Mouse (Mus musculus) G1E-ER4 (cell line): ENCODE data around the gene Ceacam11. TPM values are rescaled to one million over a fixed set of nuclear protein-coding genes. Genes with fewer than 3 reads are reported as not detected.

Experiments
- GATA1 ChIP-seq: IDR thresholded peaks from one replicate; pipeline ENCODE4 v1.8.0; 2012; ENCODE audit warnings: low read length, inconsistent platforms
- polyA plus RNA-seq: library from polyadenylated mRNA; stranded (reverse); fragments of >175 nt; gene quantifications from 2 replicates; pipeline ENCODE4 v1.2.3, GENCODE M21; 2012

Gene Ceacam11
- not detected in 2 replicates for polyA plus RNA-seq

GRCm38 (mm10) chr7:17971824-17972223, at the start of gene Ceacam11:
TSS of gene Ceacam11 (plus strand) at chr7:17972124.
- TF ChIP-seq GATA1, result no peak

- no peak for TF ChIP-seq GATA1
Observed at GRCm38 (mm10) chr7:18009589-18009988, 37.7 kb downstream of the Ceacam11 start, which contains the start of gene Ceacam13. TSS of gene Ceacam13 (plus strand) at chr7:18009889.

Other genes starting within 250 kb of the Ceacam11 start
- gene Ceacam14, start 159.5 kb upstream of the Ceacam11 start, polyA plus RNA-seq, result not detected in 2 replicates
- gene Gm5155, start 100.4 kb upstream of the Ceacam11 start, polyA plus RNA-seq, result not detected in 2 replicates
- not detected in 2 replicates for gene Ceacam13, start 37.8 kb downstream of the Ceacam11 start, polyA plus RNA-seq
- not detected in 2 replicates for gene Ceacam12, start 93.8 kb downstream of the Ceacam11 start, polyA plus RNA-seq
- not detected in 2 replicates for gene Igfl3, start 204.4 kb downstream of the Ceacam11 start, polyA plus RNA-seq